12 mouse cellular contexts compared by ENCODE assay signal in genomic region chr2:126977428-126977827, GRCm38 (mm10).
"Had no signal": no experiment of that assay in that cellular context is flagged by ENCODE, and none has a peak within 500 bp of the region (broad histone marks: within the 10 kb centered on the region; RNA-seq: fewer than 3 reads in every experiment).

No protein-coding gene starts in this region.

- H3K4me2 ChIP-seq: kidney, embryonic 15.5 days; limb, embryonic 12.5 days; liver, embryonic 11.5 days; liver, embryonic 15.5 days; midbrain, embryonic 13.5 days had no signal

- H3K9me3 ChIP-seq: kidney, embryonic 15.5 days; limb, embryonic 12.5 days; liver, embryonic 15.5 days; midbrain, embryonic 13.5 days had no signal

- H3K4me3 ChIP-seq: kidney, embryonic 15.5 days; limb, embryonic 12.5 days; liver, embryonic 15.5 days; midbrain, embryonic 13.5 days had no signal

- H3K27ac ChIP-seq: kidney, embryonic 15.5 days; limb, embryonic 12.5 days; liver, embryonic 15.5 days; midbrain, embryonic 13.5 days had no signal

- H3K9ac ChIP-seq: kidney, embryonic 15.5 days; limb, embryonic 12.5 days; liver, embryonic 15.5 days; midbrain, embryonic 13.5 days had no signal

- H3K36me3 ChIP-seq: kidney, embryonic 15.5 days; limb, embryonic 12.5 days; liver, embryonic 15.5 days; midbrain, embryonic 13.5 days had no signal

- ATAC-seq: lung, postnatal 0 days; midbrain, embryonic 13.5 days had no signal

- H3K27me3 ChIP-seq: kidney, embryonic 15.5 days; limb, embryonic 12.5 days; liver, embryonic 15.5 days; midbrain, embryonic 13.5 days had no signal

- H3K4me1 ChIP-seq: kidney, embryonic 15.5 days; limb, embryonic 12.5 days; liver, embryonic 15.5 days; midbrain, embryonic 13.5 days had no signal

- DNase-seq: layer of hippocampus, adult 9-11 months; layer of hippocampus, postnatal 36 days; lung, adult 2 months; lung, postnatal 36 days; right cerebral cortex, postnatal 25 days; thymus, postnatal 36 days had no signal
